Mouse (Mus musculus) heart, postnatal 0 days (tissue): ENCODE measurements around the gene Metrn. TPM values are rescaled to one million over a fixed set of nuclear protein-coding genes. Genes with fewer than 3 reads are reported as not detected.

ENCODE experiments used
- ATAC-seq: fragments of 200-750 bp; cut with Nextera tagmentation; 2 replicates; pipeline ENCODE4 v1.8.0; 2017; ENCODE audit warnings: low read depth, moderate number of reproducible peaks, moderate library complexity; ENCODE audit not compliant: insufficient read depth
- DNase-seq: peaks from one replicate; pipeline ENCODE4 v3.0.0-alpha.2; 2016; ENCODE audit warnings: low spot score
- H3K27ac ChIP-seq: fragments of 300-500 bp; sonication (generic); 2 replicates; pipeline ENCODE4 v1.5.1; 2014; ENCODE audit warnings: low read depth, mild to moderate bottlenecking
- H3K27me3 ChIP-seq: fragments of 300-500 bp; sonication (generic); 2 replicates; pipeline ENCODE4 v1.6.1; 2014; ENCODE audit warnings: low read length, mixed read lengths; ENCODE audit not compliant: control insufficient read depth, insufficient read depth
- H3K36me3 ChIP-seq: fragments of 300-500 bp; sonication (generic); replicated peaks from 2 replicates; pipeline ENCODE4 v1.6.1; 2014; ENCODE audit warnings: low read length, mixed read lengths; ENCODE audit not compliant: control insufficient read depth, insufficient read depth
- H3K4me1 ChIP-seq: fragments of 300-500 bp; sonication (generic); 2 replicates; pipeline ENCODE4 v1.6.1; 2014; ENCODE audit warnings: antibody characterized with exemption; ENCODE audit not compliant: control insufficient read depth, insufficient read depth
- H3K4me2 ChIP-seq: fragments of 300-500 bp; sonication (generic); 2 replicates; pipeline ENCODE4 v1.6.1; 2014; ENCODE audit warnings: low read depth, mild to moderate bottlenecking, low read length, moderate library complexity
- H3K4me3 ChIP-seq: fragments of 300-500 bp; sonication (generic); 2 replicates; pipeline ENCODE4 v1.5.1; 2014; ENCODE audit warnings: low read depth, low read length
- H3K9ac ChIP-seq: fragments of 300-500 bp; sonication (generic); replicated peaks from 2 replicates; pipeline ENCODE4 v1.6.1; 2014; ENCODE audit warnings: low read depth, low read length, mixed read lengths
- H3K9me3 ChIP-seq: fragments of 300-500 bp; sonication (generic); replicated peaks from 2 replicates; pipeline ENCODE4 v1.6.1; 2016; ENCODE audit warnings: low read length; ENCODE audit not compliant: control insufficient read depth
- CTCF ChIP-seq: IDR thresholded peaks from 2 replicates; pipeline ENCODE4 v1.5.1; 2016; ENCODE audit warnings: antibody characterized with exemption, control low read depth, low read depth
- EP300 ChIP-seq: IDR thresholded peaks from 2 replicates; pipeline ENCODE4 v1.6.1; 2016; ENCODE audit warnings: antibody characterized with exemption, low read depth
- WGBS: fragments of 180-500 bp; shearing (Covaris S2); extraction: QIAGEN DNeasy Blood & Tissue Kit; methylation state at CpG from one replicate; pipeline ENCODE4 v1.1.7; 2014; 5-methylcytosine and 5-hydroxymethylcytosine counted together
- polyA plus RNA-seq: library from polyadenylated mRNA; unstranded; fragments of >200 nt; fragmentation: Nextera tagmentation; extraction: Ambion mirVana; gene quantifications from 2 replicates; pipeline ENCODE4 v1.2.1, GENCODE M21; 2015
- total RNA-seq: library from RNA; depleted of rRNA; stranded (reverse); fragments of >200 nt; gene quantifications from 2 replicates; pipeline ENCODE4 v1.2.3, GENCODE M21; 2014; ENCODE audit warnings: low replicate concordance; rRNA removed

The Metrn gene
- total RNA-seq (38.5 and 75.3 TPM in 2 replicates), polyA plus RNA-seq (18.2 and 21.0 TPM in 2 replicates)

DNA sequence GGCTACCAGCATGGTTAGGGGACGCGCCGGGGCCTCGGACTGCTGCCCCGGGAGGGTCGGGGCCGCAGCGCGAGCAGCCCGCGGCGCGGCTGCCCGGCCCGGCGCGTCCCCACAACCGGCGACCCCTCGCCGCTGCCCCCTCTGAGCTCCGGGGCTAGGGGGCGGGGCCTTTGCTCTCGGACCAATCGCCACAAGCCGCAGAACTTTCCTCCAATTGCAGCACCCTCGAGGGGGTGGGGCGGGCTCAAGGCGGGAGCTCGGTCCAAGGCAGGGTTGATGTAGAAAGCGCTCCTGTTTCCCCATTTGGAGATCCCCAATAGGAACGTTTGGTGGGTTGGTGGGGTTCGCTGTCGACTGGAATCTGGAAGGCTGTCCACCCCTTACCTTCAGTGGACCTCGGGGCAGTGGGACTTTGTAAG is at the start of gene Metrn:
Gene Metrn (minus strand): TSS at position 186 of the 419 bp plus-strand sequence.
- Histone ChIP-seq H3K9ac (peak within 1 kb of the TSS; percentile 61), H3K36me3 (no peaks in the 10 kb centered on the region), H3K27ac (no peak within 1 kb of the TSS), H3K4me1 (peaks cover 22% of the 10 kb centered on the region; the same call in 1 of the 2 replicates), H3K27me3 (no peaks in the 10 kb centered on the region), H3K9me3 (no peaks in the 10 kb centered on the region), H3K4me2 (peak within 1 kb of the TSS; percentile 91), H3K4me3 (peak within 1 kb of the TSS; percentile 94)
- WGBS, result under 1% methylated on average over 35 of the region's 35 CpGs
- TF ChIP-seq CTCF, result no peak
- TF ChIP-seq EP300, result no peak
- peak; percentile 75 for ATAC-seq
- DNase-seq, result peak; percentile 76

DNA sequence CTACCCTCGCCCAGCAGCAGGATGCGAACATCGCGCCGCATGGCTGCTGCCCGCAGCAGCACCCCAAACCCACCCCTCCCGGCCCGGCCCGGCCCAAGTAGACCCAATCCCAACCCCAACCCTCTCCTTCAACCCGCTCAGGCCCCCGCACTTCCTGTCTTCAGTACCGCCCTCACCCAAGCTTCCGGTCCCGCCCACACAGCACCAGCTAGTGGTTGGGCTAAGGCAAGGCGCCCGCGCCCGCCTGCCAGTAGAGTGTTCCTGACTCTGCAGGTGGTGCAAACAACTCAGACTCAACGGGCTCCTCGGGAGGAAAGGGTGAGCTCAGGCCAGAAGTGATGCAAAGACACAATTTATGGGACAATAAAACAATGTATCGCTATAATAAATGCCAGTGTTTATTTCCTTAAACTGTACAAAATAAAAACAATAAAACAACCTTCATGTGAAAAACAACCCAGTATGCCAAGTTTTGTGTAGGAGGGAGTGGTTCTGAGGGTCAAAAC is 47.5 kb upstream of the Metrn start, which contains the start of gene Rhot2:
Gene Rhot2 (minus strand): TSS at position 456 of the 506 bp plus-strand sequence.
- peak; percentile 74 for TF ChIP-seq CTCF
- TF ChIP-seq EP300, result peak; percentile 71

DNA sequence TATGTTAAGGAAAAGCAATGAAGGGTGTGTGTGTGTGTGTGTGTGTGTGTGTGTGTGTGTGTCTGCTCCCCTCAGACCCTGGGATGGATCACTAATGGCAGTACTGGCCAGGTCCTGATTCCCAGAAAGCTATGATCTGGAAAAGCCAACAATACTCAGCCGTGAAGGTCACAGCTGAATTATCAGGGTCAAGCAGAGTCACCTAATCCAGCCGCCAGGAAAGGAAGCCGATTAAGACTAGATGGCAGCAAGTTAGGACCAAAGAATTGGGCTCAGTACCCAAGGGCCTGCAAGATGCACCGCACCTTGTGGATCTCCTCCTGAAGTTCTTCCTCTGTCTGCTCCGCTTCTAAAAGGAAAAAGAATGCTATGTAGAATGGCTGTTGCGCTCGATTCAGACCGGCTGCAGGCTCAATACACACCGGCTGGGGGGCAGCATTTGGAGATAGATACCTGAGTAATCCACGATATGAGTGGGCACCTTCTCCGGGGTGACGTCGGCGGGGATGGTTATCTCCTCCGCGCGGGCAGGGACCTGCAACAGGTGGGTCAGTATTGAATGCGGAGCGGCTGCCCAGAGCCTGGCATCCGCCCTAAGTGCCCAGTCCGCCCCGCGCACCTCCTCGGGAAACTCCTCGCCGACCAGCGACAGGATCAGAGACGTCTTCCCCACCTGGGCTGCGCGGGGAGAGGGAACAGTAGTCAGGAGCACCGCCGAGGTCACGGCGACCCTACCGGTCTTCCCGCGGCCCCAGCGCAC is 46.9 kb upstream of the Metrn start:
- ATAC-seq (peak; percentile 37; the same call in 1 of the 2 replicates), DNase-seq (no peak)
- WGBS, result under 1% methylated on average over 38 of the region's 38 CpGs
- Histone ChIP-seq H3K27me3 (no peaks in the 10 kb centered on the region), H3K36me3 (peaks cover 43% of the 10 kb centered on the region), H3K4me1 (peaks cover 12% of the 10 kb centered on the region; the same call in 1 of the 2 replicates), H3K4me2 (peak overlapping the region; percentile 93), H3K27ac (peak overlapping the region; percentile 93), H3K9me3 (no peaks in the 10 kb centered on the region), H3K9ac (peak overlapping the region; percentile 84), H3K4me3 (peak overlapping the region; percentile 80)
- TF ChIP-seq CTCF (no peak), EP300 (no peak)

More for the DNA sequence above, 47.5 kb upstream of the Metrn start, which contains the start of gene Rhot2:
- peak within 1 kb of the TSS; percentile 80 for H3K4me3 ChIP-seq
- H3K27me3 ChIP-seq, result no peaks in the 10 kb centered on the region
- H3K9me3 ChIP-seq, result no peaks in the 10 kb centered on the region
- peak within 1 kb of the TSS; percentile 93 for H3K4me2 ChIP-seq
- peak within 1 kb of the TSS; percentile 84 for H3K9ac ChIP-seq
- peak within 1 kb of the TSS; percentile 93 for H3K27ac ChIP-seq
- peaks cover 38% of the 10 kb centered on the region for H3K36me3 ChIP-seq
- DNase-seq (peak; percentile 92), ATAC-seq (peak; percentile 95)
- WGBS, result 1% methylated on average over 21 of the region's 21 CpGs
- peaks cover 12% of the 10 kb centered on the region; the same call in 1 of the 2 replicates for H3K4me1 ChIP-seq

DNA sequence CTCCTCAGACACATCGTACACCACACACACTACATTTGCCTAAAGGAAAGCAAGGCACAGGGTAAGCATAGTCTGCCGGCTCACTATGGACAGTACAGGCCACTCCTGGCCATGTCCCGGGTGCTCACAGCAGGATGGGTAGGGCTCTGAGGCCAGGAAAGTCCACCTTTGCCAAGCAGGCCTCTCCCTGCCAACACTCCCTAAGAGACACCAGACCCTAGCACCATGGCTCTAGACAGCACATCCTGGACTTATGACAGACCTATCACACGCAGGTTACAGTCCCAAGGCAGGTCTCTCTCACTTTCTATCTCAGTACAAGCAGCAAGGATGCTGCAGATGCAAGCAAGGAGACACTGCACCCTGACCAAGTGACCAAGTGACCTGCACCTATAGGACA is 46.2 kb upstream of the Metrn start:
- peak overlapping the region; percentile 84 for H3K9ac ChIP-seq
- H3K27ac ChIP-seq, result peak overlapping the region; percentile 93; the same call in 1 of the 2 replicates
- no peak for DNase-seq
- H3K36me3 ChIP-seq, result peaks cover 49% of the 10 kb centered on the region
- peak overlapping the region; percentile 80 for H3K4me3 ChIP-seq
- H3K4me1 ChIP-seq, result peaks cover 12% of the 10 kb centered on the region; the same call in 1 of the 2 replicates
- H3K4me2 ChIP-seq, result peak overlapping the region; percentile 93
- TF ChIP-seq EP300 (no peak), CTCF (no peak)
- no peak for ATAC-seq
- no peaks in the 10 kb centered on the region for H3K27me3 ChIP-seq
- no peaks in the 10 kb centered on the region for H3K9me3 ChIP-seq
- WGBS, result 85% methylated on average over 4 of the region's 4 CpGs

DNA sequence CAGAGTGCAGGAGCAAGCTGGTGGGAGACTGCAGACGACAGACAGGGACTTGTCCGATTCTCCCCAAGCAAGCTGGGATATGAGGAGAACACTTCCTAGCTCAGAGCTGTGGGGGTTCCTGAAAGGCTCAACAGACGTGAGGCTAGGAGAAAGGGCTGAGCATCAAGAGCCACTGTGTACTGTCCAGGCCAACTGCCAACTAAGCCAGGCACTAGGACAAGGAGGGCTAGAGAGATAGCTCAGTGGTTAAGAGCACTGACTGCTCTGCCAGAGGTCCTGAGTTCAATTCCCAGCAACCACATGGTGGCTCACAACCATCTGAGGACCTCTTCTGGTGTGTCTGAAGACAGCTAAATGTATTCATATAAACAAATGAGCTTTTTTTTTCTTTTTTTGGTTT is 45.6 kb upstream of the Metrn start:
- DNase-seq, result no peak
- no peak for ATAC-seq
- Histone ChIP-seq H3K36me3 (peaks cover 48% of the 10 kb centered on the region), H3K4me3 (no peak overlapping the region), H3K4me2 (no peak overlapping the region), H3K9me3 (no peaks in the 10 kb centered on the region), H3K9ac (no peak overlapping the region), H3K27ac (no peak overlapping the region), H3K27me3 (no peaks in the 10 kb centered on the region), H3K4me1 (peaks cover 13% of the 10 kb centered on the region; the same call in 1 of the 2 replicates)
- WGBS, result 84% methylated on average over 3 of the region's 3 CpGs
- TF ChIP-seq EP300 (no peak), CTCF (no peak)
